Mouse (Mus musculus) kidney, adult 2 months (tissue): Measurements from ENCODE around the gene Slf2.

ENCODE experiments used
- CTCF ChIP-seq: fragments of 200-500 bp; conservative IDR thresholded peaks from 2 replicates; pipeline ENCODE4 v1.5.1; 2011; ENCODE audit warnings: low read depth, mild to moderate bottlenecking, control low read depth, low read length, moderate library complexity, mixed read lengths; ENCODE audit not compliant: insufficient read depth, insufficient read length
- POLR2A ChIP-seq: fragments of 200-500 bp; IDR thresholded peaks from one replicate; pipeline ENCODE4 v1.6.1; 2011; ENCODE audit warnings: low read depth, low read length, control low read depth

DNA sequence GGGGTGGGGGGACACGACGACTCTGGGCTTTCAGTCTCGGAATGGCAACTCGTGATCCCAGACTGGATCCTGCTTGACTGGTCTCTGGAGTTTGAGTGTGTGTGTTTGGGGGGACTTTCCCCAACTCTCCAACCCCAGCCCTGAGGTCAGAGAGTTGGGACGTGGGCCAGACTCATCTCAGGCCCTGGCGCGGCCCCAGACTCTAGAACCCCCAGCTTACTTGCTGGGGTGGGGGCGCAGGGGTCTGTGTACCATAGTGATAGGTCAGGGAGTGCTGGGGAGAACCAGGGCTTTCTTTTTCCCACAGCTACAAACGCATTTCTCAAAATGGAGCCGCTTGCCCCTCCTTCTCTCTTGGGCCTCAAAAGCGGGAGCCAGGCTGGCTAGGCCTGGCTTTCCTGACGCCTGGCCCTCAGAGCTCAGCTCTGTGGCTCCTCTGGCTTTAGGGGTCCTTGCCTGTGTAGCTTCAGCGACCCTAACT lies 87.4 kb downstream of the Slf2 start:
- TF ChIP-seq POLR2A, result no peak
- no peak for TF ChIP-seq CTCF
